Mouse (Mus musculus) liver, embryonic 13.5 days (tissue): Measurements from ENCODE around the gene Arid1b. TPM values are rescaled to one million over a fixed set of nuclear protein-coding genes. Genes with fewer than 3 reads are reported as not detected.

ENCODE experiments used
- ATAC-seq: fragments of 200-750 bp; cut with Nextera tagmentation; 2 replicates; pipeline ENCODE4 v1.8.0; 2017; ENCODE audit warnings: low read depth, mild to moderate bottlenecking, moderate number of reproducible peaks, moderate library complexity
- DNase-seq: peaks from one replicate; pipeline ENCODE4 v3.0.0; 2022
- H3K27ac ChIP-seq: fragments of 300-500 bp; sonication (generic); 2 replicates; pipeline ENCODE4 v1.5.1; 2015; ENCODE audit warnings: moderate library complexity, mild to moderate bottlenecking, inconsistent platforms
- H3K27me3 ChIP-seq: fragments of 300-500 bp; sonication (generic); 2 replicates; pipeline ENCODE4 v1.6.1; 2015; ENCODE audit warnings: mild to moderate bottlenecking, inconsistent platforms
- H3K36me3 ChIP-seq: fragments of 300-500 bp; sonication (generic); 2 replicates; pipeline ENCODE4 v1.6.1; 2015; ENCODE audit warnings: mild to moderate bottlenecking, inconsistent platforms
- H3K4me1 ChIP-seq: fragments of 300-500 bp; sonication (generic); replicated peaks from 2 replicates; pipeline ENCODE4 v1.6.1; 2015; ENCODE audit warnings: inconsistent platforms
- H3K4me2 ChIP-seq: fragments of 300-500 bp; sonication (generic); 2 replicates; pipeline ENCODE4 v1.6.1; 2015; ENCODE audit warnings: inconsistent platforms, mild to moderate bottlenecking, moderate library complexity
- H3K4me3 ChIP-seq: fragments of 300-500 bp; sonication (generic); replicated peaks from 2 replicates; pipeline ENCODE4 v1.5.1; 2015; ENCODE audit warnings: mild to moderate bottlenecking, inconsistent platforms
- H3K9ac ChIP-seq: fragments of 300-500 bp; sonication (generic); 2 replicates; pipeline ENCODE4 v1.6.1; 2015; ENCODE audit warnings: mild to moderate bottlenecking, inconsistent platforms
- H3K9me3 ChIP-seq: fragments of 300-500 bp; sonication (generic); replicated peaks from 2 replicates; pipeline ENCODE4 v1.6.1; 2016; ENCODE audit warnings: inconsistent platforms
- WGBS: fragments of 180-500 bp; shearing (Covaris S2); methylation state at CpG from one replicate; pipeline ENCODE4 v1.1.7; 2015; ENCODE audit not compliant: insufficient replicate concordance; 5-methylcytosine and 5-hydroxymethylcytosine counted together
- polyA plus RNA-seq: library from polyadenylated mRNA; unstranded; fragments of >200 nt; fragmentation: Nextera tagmentation; extraction: Ambion mirVana; gene quantifications from 2 replicates; pipeline ENCODE4 v1.2.1, GENCODE M21; 2015

The Arid1b gene
- polyA plus RNA-seq, 1 experiment from 2014 or later: 2.0 TPM

DNA sequence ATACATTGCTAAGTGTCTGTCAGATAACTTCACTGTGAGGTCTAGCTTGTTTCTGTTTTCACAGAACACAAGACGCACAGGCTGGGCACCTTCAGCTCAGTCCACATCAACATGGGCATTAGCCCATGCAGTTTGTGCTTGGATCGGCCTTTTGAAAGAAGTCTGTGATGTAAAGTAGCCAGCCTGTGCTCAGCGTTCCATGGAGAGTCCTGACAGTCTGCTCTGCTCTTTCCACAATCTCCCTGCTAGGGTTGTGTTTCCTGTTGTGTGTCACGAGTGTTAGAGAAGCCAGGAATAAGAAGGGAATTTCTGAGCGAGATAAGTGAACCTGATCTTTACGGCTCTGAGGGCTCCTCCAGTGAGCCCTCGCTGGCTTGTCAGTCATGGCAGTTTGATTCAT lies 184.9 kb downstream of the Arid1b start:
- H3K4me1 ChIP-seq: peaks cover 72% of the 10 kb centered on the region
- no peaks in the 10 kb centered on the region for H3K36me3 ChIP-seq
- DNase-seq (no peak), ATAC-seq (no peak)
- H3K27me3 ChIP-seq: no peaks in the 10 kb centered on the region
- no peaks in the 10 kb centered on the region for H3K9me3 ChIP-seq
- no peak overlapping the region for H3K4me3 ChIP-seq
- H3K4me2 ChIP-seq: no peak overlapping the region
- WGBS: 51% methylated on average over 7 of the region's 7 CpGs
- H3K9ac ChIP-seq: no peak overlapping the region; the same call in 1 of the 2 replicates
- H3K27ac ChIP-seq: peak overlapping the region; percentile 47

- WGBS: 80% methylated on average over 5 of the region's 5 CpGs
- no peaks in the 10 kb centered on the region for H3K27me3 ChIP-seq
- DNase-seq: no peak
- H3K4me3 ChIP-seq: no peak overlapping the region
- no peaks in the 10 kb centered on the region for H3K9me3 ChIP-seq
- no peaks in the 10 kb centered on the region for H3K36me3 ChIP-seq
- H3K4me1 ChIP-seq: peaks cover 70% of the 10 kb centered on the region
- ATAC-seq: no peak
- peak overlapping the region; percentile 47 for H3K27ac ChIP-seq
- H3K9ac ChIP-seq: no peak overlapping the region
- H3K4me2 ChIP-seq: no peak overlapping the region
Measured at GRCm38 (mm10) chr17:5179412-5179811, 185.3 kb downstream of the Arid1b start.

- Histone ChIP-seq H3K4me1 (peaks cover 67% of the 10 kb centered on the region), H3K4me2 (peak overlapping the region; percentile 30), H3K36me3 (no peaks in the 10 kb centered on the region), H3K27me3 (no peaks in the 10 kb centered on the region), H3K9ac (peak overlapping the region; percentile 41; the same call in 1 of the 2 replicates), H3K9me3 (no peaks in the 10 kb centered on the region), H3K4me3 (no peak overlapping the region), H3K27ac (peak overlapping the region; percentile 68)
- no peak for DNase-seq
- peak; percentile 99 for ATAC-seq
- WGBS: 65% methylated on average over 4 of the region's 4 CpGs
Measured at GRCm38 (mm10) chr17:5179925-5180525, 185.9 kb downstream of the Arid1b start.

GRCm38 (mm10) chr17:5180925-5181324 lies 186.8 kb downstream of the Arid1b start:
- WGBS: 82% methylated on average over 6 of the region's 6 CpGs
- no peaks in the 10 kb centered on the region for H3K27me3 ChIP-seq
- no peaks in the 10 kb centered on the region for H3K36me3 ChIP-seq
- no peaks in the 10 kb centered on the region for H3K9me3 ChIP-seq
- peak overlapping the region; percentile 10; the same call in 1 of the 2 replicates for H3K9ac ChIP-seq
- DNase-seq: no peak
- H3K4me3 ChIP-seq: no peak overlapping the region
- no peak for ATAC-seq
- peak overlapping the region; percentile 68 for H3K27ac ChIP-seq
- no peak overlapping the region for H3K4me2 ChIP-seq
- H3K4me1 ChIP-seq: peaks cover 60% of the 10 kb centered on the region

DNA sequence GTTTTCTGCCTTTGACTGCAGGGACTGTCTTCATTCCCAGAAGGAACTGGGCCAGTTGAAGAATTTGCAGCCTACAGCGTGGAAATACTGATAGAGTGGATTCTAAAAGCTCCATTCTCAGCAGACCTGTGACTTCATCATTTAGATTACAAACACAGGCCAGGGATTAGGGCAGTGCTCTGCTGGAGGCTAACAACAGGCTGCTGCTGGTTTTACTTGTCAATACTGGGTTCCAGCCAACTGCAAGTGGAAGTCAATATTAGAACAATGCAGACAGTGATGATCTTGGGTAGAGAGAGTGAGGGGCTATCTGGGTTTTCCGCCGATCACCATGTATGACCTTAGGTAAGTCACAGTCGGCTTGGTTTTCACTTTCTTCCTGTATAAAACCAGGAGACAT lies 188.4 kb downstream of the Arid1b start:
- Histone ChIP-seq H3K4me1 (peaks cover 50% of the 10 kb centered on the region), H3K4me3 (no peak overlapping the region), H3K4me2 (no peak overlapping the region), H3K9me3 (no peaks in the 10 kb centered on the region), H3K27me3 (no peaks in the 10 kb centered on the region), H3K9ac (no peak overlapping the region; the same call in 1 of the 2 replicates), H3K36me3 (no peaks in the 10 kb centered on the region), H3K27ac (no peak overlapping the region)
- DNase-seq (no peak), ATAC-seq (no peak)
- 70% methylated on average over 4 of the region's 4 CpGs for WGBS

DNA sequence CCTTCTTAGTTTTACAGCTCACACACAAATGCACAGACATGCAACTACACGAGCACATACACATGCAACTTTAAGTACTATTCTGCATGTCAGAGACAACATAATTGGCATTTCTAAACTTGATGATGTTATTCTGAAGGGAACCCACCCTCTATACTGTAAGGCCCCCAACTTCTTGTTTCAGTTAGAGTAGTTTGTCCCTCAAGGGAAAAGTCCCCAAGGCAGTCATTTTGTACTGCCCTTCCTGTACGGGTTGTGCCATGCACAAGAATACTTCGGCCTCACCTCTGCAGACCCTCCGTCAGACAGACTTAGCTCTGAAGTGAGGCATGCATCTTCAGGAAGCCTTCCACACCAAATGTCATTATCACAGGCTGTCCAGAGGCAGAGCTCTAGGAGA lies 191.4 kb downstream of the Arid1b start:
- no peak overlapping the region for H3K9ac ChIP-seq
- ATAC-seq (no peak), DNase-seq (no peak)
- WGBS: 65% methylated on average over 4 of the region's 4 CpGs
- peaks cover 43% of the 10 kb centered on the region for H3K4me1 ChIP-seq
- no peaks in the 10 kb centered on the region for H3K36me3 ChIP-seq
- no peak overlapping the region for H3K27ac ChIP-seq
- H3K4me3 ChIP-seq: no peak overlapping the region
- no peaks in the 10 kb centered on the region for H3K9me3 ChIP-seq
- no peaks in the 10 kb centered on the region for H3K27me3 ChIP-seq
- H3K4me2 ChIP-seq: no peak overlapping the region

DNA sequence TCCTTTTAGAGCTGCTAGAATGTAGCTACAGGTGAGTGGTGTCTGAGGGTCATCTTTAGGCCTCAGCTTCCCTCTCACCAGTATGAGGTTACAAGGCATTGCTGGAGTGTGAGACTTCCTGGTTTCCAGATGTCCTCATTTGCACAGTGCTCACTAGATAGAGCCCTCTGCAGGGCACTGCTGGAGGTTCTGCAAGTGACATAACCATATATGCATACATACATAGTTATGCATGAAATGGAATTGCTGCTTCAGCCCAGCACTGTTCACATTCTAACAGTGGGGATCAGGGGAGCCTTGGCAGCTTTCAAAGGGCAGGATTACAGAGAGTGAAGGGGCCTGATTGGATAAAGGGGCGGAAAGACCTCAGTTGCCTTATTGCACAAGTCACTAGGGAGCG lies 193.4 kb downstream of the Arid1b start:
- Histone ChIP-seq H3K9me3 (no peaks in the 10 kb centered on the region), H3K4me3 (no peak overlapping the region), H3K36me3 (no peaks in the 10 kb centered on the region), H3K4me1 (peaks cover 45% of the 10 kb centered on the region), H3K4me2 (no peak overlapping the region), H3K9ac (no peak overlapping the region), H3K27ac (no peak overlapping the region), H3K27me3 (no peaks in the 10 kb centered on the region)
- no peak for DNase-seq
- ATAC-seq: no peak
- 76% methylated on average over 2 of the region's 2 CpGs for WGBS

GRCm38 (mm10) chr17:5188400-5188799 lies 194.3 kb downstream of the Arid1b start:
- Histone ChIP-seq H3K4me3 (no peak overlapping the region), H3K9ac (no peak overlapping the region), H3K27ac (peak overlapping the region; percentile 56), H3K4me1 (peaks cover 45% of the 10 kb centered on the region), H3K9me3 (no peaks in the 10 kb centered on the region), H3K4me2 (no peak overlapping the region), H3K27me3 (no peaks in the 10 kb centered on the region), H3K36me3 (no peaks in the 10 kb centered on the region)
- WGBS: 68% methylated on average over 7 of the region's 7 CpGs
- DNase-seq (no peak), ATAC-seq (no peak)

DNA sequence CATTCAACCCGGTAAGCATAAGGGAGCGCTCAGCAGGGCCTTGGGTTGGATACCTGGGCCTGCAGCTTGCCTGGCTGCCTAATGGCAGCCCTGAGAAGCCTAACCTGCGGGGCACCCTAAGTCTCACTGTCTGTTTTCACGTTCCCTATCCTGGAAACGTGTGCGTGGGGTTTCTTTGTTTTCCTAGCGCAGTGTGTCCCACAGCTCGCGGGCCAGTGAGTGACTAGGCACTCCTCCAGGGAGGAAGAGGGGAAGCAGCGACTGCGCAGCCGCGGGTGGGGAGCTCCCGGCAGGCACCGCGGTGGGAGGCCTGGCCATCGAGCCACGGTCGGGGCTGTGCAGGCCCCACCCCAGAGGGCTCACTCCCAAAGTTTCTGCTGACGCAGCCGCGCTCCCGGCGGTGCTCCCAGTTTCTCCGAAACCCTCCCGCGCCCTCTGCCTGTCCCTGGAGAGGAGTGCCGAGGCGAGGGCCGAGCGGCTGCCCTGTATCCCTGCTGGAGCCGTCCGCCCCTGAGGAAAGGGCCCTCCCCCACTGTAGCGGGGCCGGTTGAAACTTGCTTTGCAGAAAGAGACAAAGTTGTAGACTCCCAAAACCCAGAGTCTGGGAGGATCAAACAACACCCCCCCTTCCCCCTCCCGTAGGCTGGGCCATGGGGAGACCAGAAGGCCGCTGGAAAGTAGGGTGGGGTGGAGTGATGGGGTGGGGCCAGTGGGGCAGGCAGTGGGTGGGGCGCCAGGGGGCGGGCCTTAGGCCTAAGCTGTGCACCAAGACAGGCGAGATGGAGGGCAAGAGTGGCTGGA lies 195.6 kb downstream of the Arid1b start:
- peaks cover 56% of the 10 kb centered on the region for H3K4me1 ChIP-seq

DNA sequence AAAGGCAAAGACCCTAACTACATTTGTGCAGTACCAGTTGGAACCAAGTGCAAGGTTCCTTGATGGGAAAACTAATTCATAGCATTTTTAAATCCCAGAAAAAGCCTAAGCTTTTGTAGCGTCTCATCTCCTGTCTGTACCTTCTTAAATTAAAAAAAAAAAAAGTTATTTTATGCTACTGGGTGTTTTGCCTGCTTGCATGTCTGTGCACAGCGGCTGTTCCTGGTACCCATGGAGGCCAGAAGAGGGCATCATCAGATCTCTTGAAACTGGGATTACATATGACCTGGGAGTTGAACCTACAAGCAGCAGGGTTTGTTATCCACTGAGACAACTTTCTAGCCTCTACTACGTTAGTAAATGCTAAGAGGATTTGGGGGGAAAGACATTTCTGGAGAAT lies 196.2 kb downstream of the Arid1b start:
- no peak for ATAC-seq
- Histone ChIP-seq H3K27ac (peak overlapping the region; percentile 100), H3K9me3 (no peaks in the 10 kb centered on the region), H3K36me3 (no peaks in the 10 kb centered on the region), H3K9ac (peak overlapping the region; percentile 91), H3K27me3 (no peaks in the 10 kb centered on the region), H3K4me2 (peak overlapping the region; percentile 93), H3K4me1 (peaks cover 56% of the 10 kb centered on the region), H3K4me3 (peak overlapping the region; percentile 71)
- no peak for DNase-seq
- WGBS: 28% methylated on average over 3 of the region's 3 CpGs

More for the DNA sequence above, 195.6 kb downstream of the Arid1b start:
- DNase-seq (peak; percentile 90), ATAC-seq (peak; percentile 95)
- Histone ChIP-seq H3K36me3 (no peaks in the 10 kb centered on the region), H3K4me2 (peak overlapping the region; percentile 93), H3K4me3 (peak overlapping the region; percentile 71), H3K27ac (peak overlapping the region; percentile 100), H3K9me3 (no peaks in the 10 kb centered on the region), H3K9ac (peak overlapping the region; percentile 91), H3K27me3 (no peaks in the 10 kb centered on the region)
- WGBS: 2% methylated on average over 39 of the region's 40 CpGs

GRCm38 (mm10) chr17:5194157-5194916 lies 200.2 kb downstream of the Arid1b start:
- no peak overlapping the region for H3K4me3 ChIP-seq
- H3K27ac ChIP-seq: no peak overlapping the region
- H3K4me2 ChIP-seq: no peak overlapping the region
- peaks cover 71% of the 10 kb centered on the region for H3K4me1 ChIP-seq
- ATAC-seq: no peak
- no peaks in the 10 kb centered on the region for H3K27me3 ChIP-seq
- no peaks in the 10 kb centered on the region for H3K9me3 ChIP-seq
- 76% methylated on average over 8 of the region's 8 CpGs for WGBS
- no peaks in the 10 kb centered on the region for H3K36me3 ChIP-seq
- no peak for DNase-seq
- no peak overlapping the region for H3K9ac ChIP-seq
